34 mouse cellular contexts compared by ENCODE assay signal in the genomic region with DNA sequence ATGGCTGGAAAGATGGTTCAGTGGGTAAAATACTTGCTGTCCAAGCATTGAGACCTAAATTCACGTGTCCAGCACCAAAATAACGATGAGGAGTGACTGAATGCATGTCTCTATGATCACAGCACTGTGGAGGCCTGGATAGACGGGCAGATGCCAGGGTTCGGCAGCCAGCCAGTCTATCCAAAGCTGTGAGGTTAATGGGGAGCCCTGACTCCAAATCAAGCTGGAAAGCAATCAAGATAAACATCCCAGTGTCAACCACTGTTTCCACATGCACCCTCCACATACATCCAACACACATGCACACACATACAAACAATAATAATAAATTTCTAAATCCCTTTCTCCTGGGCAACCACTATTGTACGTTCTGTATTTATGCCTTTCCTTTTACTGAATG. TPM values are rescaled to one million over a fixed set of nuclear protein-coding genes. Genes with fewer than 3 reads are reported as not detected.
"Had no signal": no experiment of that assay in that cellular context is flagged by ENCODE, and none has a peak within 500 bp of the region (broad histone marks: within the 10 kb centered on the region; RNA-seq: fewer than 3 reads in every experiment).

No protein-coding gene starts in this region.

- H3K36me3 ChIP-seq: embryonic facial prominence, embryonic 10.5 days; embryonic facial prominence, embryonic 12.5 days; embryonic facial prominence, embryonic 13.5 days; embryonic facial prominence, embryonic 15.5 days; forebrain, embryonic 10.5 days; forebrain, embryonic 12.5 days; forebrain, embryonic 15.5 days had no signal

- ATAC-seq: forebrain, embryonic 13.5 days; forebrain, embryonic 14.5 days; forebrain, embryonic 15.5 days; forebrain, embryonic 16.5 days; forebrain, postnatal 0 days had no signal

- H3K9ac ChIP-seq: embryonic facial prominence, embryonic 12.5 days; embryonic facial prominence, embryonic 13.5 days; embryonic facial prominence, embryonic 15.5 days; forebrain, embryonic 12.5 days; forebrain, embryonic 13.5 days; forebrain, embryonic 15.5 days; forebrain, postnatal 0 days had no signal

- H3K4me2 ChIP-seq: embryonic facial prominence, embryonic 12.5 days; embryonic facial prominence, embryonic 13.5 days; embryonic facial prominence, embryonic 15.5 days; forebrain, embryonic 12.5 days; forebrain, embryonic 13.5 days; forebrain, embryonic 15.5 days had no signal

- H3K27me3 ChIP-seq: embryonic facial prominence, embryonic 12.5 days; embryonic facial prominence, embryonic 15.5 days; forebrain, embryonic 15.5 days had no signal

- H3K4me3 ChIP-seq: embryonic facial prominence, embryonic 10.5 days; embryonic facial prominence, embryonic 12.5 days; embryonic facial prominence, embryonic 13.5 days; embryonic facial prominence, embryonic 15.5 days; erythroblast, embryonic 14.5 days; forebrain, embryonic 10.5 days; forebrain, embryonic 12.5 days; forebrain, embryonic 13.5 days; forebrain, embryonic 15.5 days; gastrocnemius, adult 2 months; heart, adult 2 months had no signal

- H3K9me3 ChIP-seq: embryonic facial prominence, embryonic 10.5 days; embryonic facial prominence, embryonic 12.5 days; embryonic facial prominence, embryonic 13.5 days; embryonic facial prominence, embryonic 15.5 days; forebrain, embryonic 10.5 days; forebrain, embryonic 12.5 days; forebrain, embryonic 13.5 days; forebrain, embryonic 15.5 days had no signal

- DNase-seq: cerebellum, adult 8-10 months; cerebellum, adult 9-10 months; cerebellum, adult 9-11 months; cerebellum, postnatal 36 days; embryo, embryonic 11 days; forebrain, postnatal 0 days; gastrocnemius, adult 2 months; gastrocnemius, postnatal 10 days; gastrocnemius, postnatal 14 days; gastrocnemius, postnatal 25 days; gastrocnemius, postnatal 36 days; heart, adult 11 months; heart, adult 18-20 months; heart, adult 2 months had no signal

- H3K27ac ChIP-seq: embryonic facial prominence, embryonic 10.5 days; embryonic facial prominence, embryonic 12.5 days; embryonic facial prominence, embryonic 13.5 days; embryonic facial prominence, embryonic 15.5 days; forebrain, embryonic 10.5 days; forebrain, embryonic 12.5 days; forebrain, embryonic 13.5 days; forebrain, embryonic 15.5 days; gastrocnemius, adult 2 months; heart, adult 2 months had no signal

RNA-seq across cellular contexts. Expression of gene Cxcl1, which starts 2.4 kb away (rescaled TPM):
- total RNA-seq: common myeloid progenitor, adult 5-6 weeks; forebrain, postnatal 0 days; gastrocnemius, adult 8-10 months had no signal
- polyA plus RNA-seq: erythroblast, embryonic 14.5 days; forebrain, embryonic 10.5 days; forebrain, embryonic 11.5 days; forebrain, embryonic 12.5 days; forebrain, embryonic 13.5 days; forebrain, embryonic 16.5 days had no signal

RNA-seq across cellular contexts. Expression of gene Cxcl2, which starts 15.0 kb away (rescaled TPM):
- total RNA-seq: forebrain, postnatal 0 days; gastrocnemius, adult 18-20 months; gastrocnemius, adult 2 months; gastrocnemius, adult 8-10 months; gastrocnemius, postnatal 14 days; gastrocnemius, postnatal 25 days; gastrocnemius, postnatal 36 days; gastrocnemius, postnatal 4 days; heart, adult 18-20 months; heart, adult 2 months had no signal
- polyA plus RNA-seq: cortical plate, adult 2 months; embryonic facial prominence, embryonic 10.5 days; embryonic facial prominence, embryonic 11.5 days; embryonic facial prominence, embryonic 12.5 days; embryonic facial prominence, embryonic 13.5 days; embryonic facial prominence, embryonic 14.5 days; embryonic facial prominence, embryonic 15.5 days; forebrain, embryonic 10.5 days; forebrain, embryonic 11.5 days; forebrain, embryonic 12.5 days; forebrain, embryonic 13.5 days; forebrain, embryonic 14.5 days; forebrain, embryonic 15.5 days; forebrain, embryonic 16.5 days; forebrain, postnatal 0 days; frontal cortex, adult 2 months had no signal
